Mouse (Mus musculus): ENCODE measurements around the gene Card9. TPM values are rescaled to one million over a fixed set of nuclear protein-coding genes. Genes with fewer than 3 reads are reported as not detected.
A peak's percentile ranks its signal among the peaks of the same experiment; 100 is the strongest.
"Not testable (repeated sequence)": the region's sequence is repeated elsewhere in the genome, so short reads cannot be mapped to it uniquely, and the experiment has no call there.

Card9 gene
- polyA plus RNA-seq, 1 experiment from 2014 or later, result 1.1 TPM

DNA sequence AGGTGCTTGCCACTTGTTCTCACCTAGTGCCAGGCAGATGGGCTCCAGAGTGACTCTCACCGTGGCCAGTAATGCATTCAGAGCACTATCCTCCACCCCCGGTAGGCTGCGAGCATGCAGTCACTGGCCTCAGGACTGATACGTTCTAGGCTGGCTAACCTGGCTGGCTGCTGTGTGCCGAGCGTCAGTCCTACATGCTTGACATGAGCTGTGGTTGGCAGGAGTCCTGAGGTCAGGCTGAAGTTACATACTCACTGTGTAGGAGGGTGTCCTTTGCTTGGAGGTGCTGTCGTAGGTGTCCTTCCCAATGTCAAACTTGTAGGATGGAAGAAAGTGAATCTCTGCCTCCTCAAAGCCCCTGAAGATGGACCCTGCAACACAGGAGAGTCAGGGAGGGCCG is 38.3 kb upstream of the Card9 start:
- no peak overlapping the region for H3K4me3 ChIP-seq (ENCODE audit: low read depth, low read length)
- H3K9ac ChIP-seq (ENCODE audit: low read length), result no peak overlapping the region
- no peaks in the 10 kb centered on the region for H3K4me1 ChIP-seq (replicated peaks; ENCODE audit: control insufficient read depth, insufficient read depth, low read length)
- H3K4me2 ChIP-seq (ENCODE audit: low read length), result no peak overlapping the region
- no peaks in the 10 kb centered on the region for H3K9me3 ChIP-seq (ENCODE audit: control insufficient read depth, low read length)
- H3K36me3 ChIP-seq (ENCODE audit: control insufficient read depth, insufficient read depth, low read length), result peaks cover 80% of the 10 kb centered on the region
- WGBS, result 89% methylated on average over 8 of the region's 8 CpGs
- no peak overlapping the region for H3K27ac ChIP-seq (ENCODE audit: low read depth)
- ATAC-seq (replicated peaks; ENCODE audit: low FRiP score, low TSS enrichment, low read depth) (no peak), DNase-seq (ENCODE audit: low spot score) (no peak)
- no peaks in the 10 kb centered on the region for H3K27me3 ChIP-seq (replicated peaks; ENCODE audit: control insufficient read depth, insufficient read depth, low read length)

DNA sequence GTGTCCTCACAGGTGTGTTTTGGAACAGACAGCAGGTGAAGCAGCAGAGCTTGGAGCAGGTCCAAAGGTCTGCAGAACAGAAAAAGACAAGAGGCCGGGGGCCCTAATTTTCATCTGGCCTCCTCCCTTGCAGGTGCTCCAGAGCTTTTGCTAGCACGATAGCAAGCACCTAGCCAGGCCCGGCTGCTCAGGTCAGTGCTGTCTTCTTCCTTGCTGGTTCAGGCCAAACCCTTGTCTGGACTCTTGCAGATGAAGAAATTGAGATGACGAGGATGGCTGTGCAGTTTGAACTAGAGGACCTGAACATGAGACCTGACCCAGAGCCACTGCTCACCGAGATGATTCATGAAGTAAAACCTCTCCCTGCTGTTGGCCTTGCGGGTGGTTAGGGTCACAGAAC is 30.9 kb upstream of the Card9 start:
- H3K27ac ChIP-seq (ENCODE audit: low read depth), result no peak overlapping the region
- no peak overlapping the region for H3K4me3 ChIP-seq (ENCODE audit: low read depth, low read length)
- 91% methylated on average over 6 of the region's 6 CpGs for WGBS
- H3K27me3 ChIP-seq (replicated peaks; ENCODE audit: control insufficient read depth, insufficient read depth, low read length), result no peaks in the 10 kb centered on the region
- peaks cover 71% of the 10 kb centered on the region for H3K36me3 ChIP-seq (ENCODE audit: control insufficient read depth, insufficient read depth, low read length)
- H3K9me3 ChIP-seq (ENCODE audit: control insufficient read depth, low read length), result no peaks in the 10 kb centered on the region
- DNase-seq (ENCODE audit: low spot score) (no peak), ATAC-seq (replicated peaks; ENCODE audit: low FRiP score, low TSS enrichment, low read depth) (no peak)
- no peak overlapping the region for H3K4me2 ChIP-seq (ENCODE audit: low read length)
- H3K4me1 ChIP-seq (replicated peaks; ENCODE audit: control insufficient read depth, insufficient read depth, low read length), result peaks cover 11% of the 10 kb centered on the region
- no peak overlapping the region for H3K9ac ChIP-seq (ENCODE audit: low read length)

DNA sequence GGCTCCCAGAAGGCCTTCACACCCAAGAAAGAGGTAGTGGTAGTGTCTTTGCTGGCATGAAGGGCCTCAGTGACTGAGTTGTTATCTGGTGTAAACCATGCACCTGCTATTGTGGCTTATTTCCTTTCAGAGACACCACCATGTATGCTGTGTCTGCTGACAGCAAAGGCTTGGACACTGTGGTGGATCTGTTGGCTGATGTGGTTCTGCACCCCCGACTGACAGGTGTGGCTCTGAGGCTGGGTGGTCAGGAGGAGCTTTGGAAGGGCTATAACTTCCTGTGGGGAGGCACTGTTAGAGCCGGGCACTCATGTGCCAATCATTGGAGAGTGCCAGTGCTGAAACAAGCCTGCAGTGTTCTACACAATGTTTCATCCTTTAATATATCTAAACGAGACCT is 30.2 kb upstream of the Card9 start:
- Histone ChIP-seq H3K9ac (ENCODE audit: low read length) (no peak overlapping the region), H3K4me2 (ENCODE audit: low read length) (no peak overlapping the region), H3K4me1 (replicated peaks; ENCODE audit: control insufficient read depth, insufficient read depth, low read length) (peaks cover 11% of the 10 kb centered on the region), H3K9me3 (ENCODE audit: control insufficient read depth, low read length) (no peaks in the 10 kb centered on the region), H3K27me3 (replicated peaks; ENCODE audit: control insufficient read depth, insufficient read depth, low read length) (no peaks in the 10 kb centered on the region), H3K27ac (ENCODE audit: low read depth) (no peak overlapping the region), H3K36me3 (ENCODE audit: control insufficient read depth, insufficient read depth, low read length) (peaks cover 71% of the 10 kb centered on the region), H3K4me3 (ENCODE audit: low read depth, low read length) (no peak overlapping the region)
- 83% methylated on average over 3 of the region's 3 CpGs for WGBS
- DNase-seq (ENCODE audit: low spot score) (no peak), ATAC-seq (replicated peaks; ENCODE audit: low FRiP score, low TSS enrichment, low read depth) (no peak)

DNA sequence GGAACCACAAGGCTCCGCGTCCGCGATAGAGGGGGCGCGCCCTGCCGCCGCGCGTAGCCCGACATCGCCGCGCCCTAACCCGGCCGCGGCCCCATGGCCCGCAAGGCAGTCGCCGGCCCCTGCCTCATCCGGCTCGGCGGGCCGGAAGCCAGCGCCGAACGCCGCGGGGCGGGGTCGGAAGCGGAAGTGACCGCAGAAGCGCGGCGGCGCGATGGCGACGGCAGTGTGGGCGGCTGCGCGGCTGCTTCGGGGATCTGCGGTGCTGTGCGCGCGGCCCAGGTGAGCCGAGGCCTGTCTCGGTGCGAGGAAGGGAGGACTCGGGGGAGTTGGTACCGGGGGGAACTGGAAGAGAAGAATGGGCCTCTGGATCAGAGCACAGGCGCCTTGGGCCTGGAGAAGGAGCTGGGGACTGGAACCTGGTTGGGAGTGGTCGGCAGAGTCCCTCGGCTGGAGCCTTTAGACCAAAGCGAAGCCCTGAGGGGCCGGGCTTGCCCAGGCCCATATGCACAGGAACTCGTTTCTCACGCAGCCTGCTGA is 28.5 kb upstream of the Card9 start, which contains the start of the genes Entr1 and Pmpca:
Gene Entr1 (minus strand): TSS at position 163 of the 537 bp plus-strand sequence.
Gene Pmpca (plus strand): TSS at position 186 of the 537 bp plus-strand sequence.
- DNase-seq (ENCODE audit: low spot score), result peak; percentile 88
- H3K4me3 ChIP-seq (ENCODE audit: low read depth, low read length), result peak within 1 kb of the TSS; percentile 53
- peak within 1 kb of the TSS; percentile 93 for H3K4me2 ChIP-seq (ENCODE audit: low read length)
- peaks cover 71% of the 10 kb centered on the region for H3K36me3 ChIP-seq (ENCODE audit: control insufficient read depth, insufficient read depth, low read length)
- no peaks in the 10 kb centered on the region for H3K9me3 ChIP-seq (ENCODE audit: control insufficient read depth, low read length)
- H3K27me3 ChIP-seq (replicated peaks; ENCODE audit: control insufficient read depth, insufficient read depth, low read length), result no peaks in the 10 kb centered on the region
- WGBS, result under 1% methylated on average over 57 of the region's 60 CpGs
- ATAC-seq (replicated peaks; ENCODE audit: low FRiP score, low TSS enrichment, low read depth), result peak; percentile 86
- peak within 1 kb of the TSS; percentile 82 for H3K9ac ChIP-seq (ENCODE audit: low read length)
- H3K27ac ChIP-seq (ENCODE audit: low read depth), result peak within 1 kb of the TSS; percentile 47; the same call in 1 of the 2 replicates
- H3K4me1 ChIP-seq (replicated peaks; ENCODE audit: control insufficient read depth, insufficient read depth, low read length), result peaks cover 11% of the 10 kb centered on the region

DNA sequence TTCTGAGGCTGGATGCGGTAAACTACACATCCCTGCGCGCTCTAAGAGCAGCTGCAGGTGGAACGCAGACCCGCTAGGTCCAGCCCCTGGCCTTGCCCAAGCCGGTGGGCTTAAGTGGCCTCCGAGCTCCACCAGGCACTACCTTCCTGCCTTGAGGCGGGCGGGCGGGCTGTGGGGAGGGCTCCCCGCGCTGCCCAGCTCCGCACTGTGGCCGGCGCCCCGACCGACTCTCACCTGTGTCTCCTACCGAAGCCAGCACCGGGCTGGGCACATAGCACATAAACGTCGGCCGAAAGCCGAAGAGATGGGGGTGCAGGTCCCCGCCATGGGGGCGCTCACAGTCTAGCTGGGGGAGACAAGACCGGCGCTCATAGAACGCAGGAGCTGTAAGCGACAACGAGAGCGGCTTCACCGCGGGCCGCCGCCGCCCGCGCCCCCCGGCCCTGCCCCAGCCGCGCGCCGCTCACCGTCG is 28.0 kb upstream of the Card9 start:
- DNase-seq (ENCODE audit: low spot score), result peak; percentile 78
- H3K27ac ChIP-seq (ENCODE audit: low read depth), result peak overlapping the region; percentile 47; the same call in 1 of the 2 replicates
- peak; percentile 59 for ATAC-seq (replicated peaks; ENCODE audit: low FRiP score, low TSS enrichment, low read depth)
- peaks cover 11% of the 10 kb centered on the region for H3K4me1 ChIP-seq (replicated peaks; ENCODE audit: control insufficient read depth, insufficient read depth, low read length)
- peaks cover 71% of the 10 kb centered on the region for H3K36me3 ChIP-seq (ENCODE audit: control insufficient read depth, insufficient read depth, low read length)
- WGBS, result under 1% methylated on average over 43 of the region's 45 CpGs
- peak overlapping the region; percentile 93 for H3K4me2 ChIP-seq (ENCODE audit: low read length)
- peak overlapping the region; percentile 82 for H3K9ac ChIP-seq (ENCODE audit: low read length)
- H3K4me3 ChIP-seq (ENCODE audit: low read depth, low read length), result peak overlapping the region; percentile 53
- no peaks in the 10 kb centered on the region for H3K27me3 ChIP-seq (replicated peaks; ENCODE audit: control insufficient read depth, insufficient read depth, low read length)
- H3K9me3 ChIP-seq (ENCODE audit: control insufficient read depth, low read length), result no peaks in the 10 kb centered on the region

DNA sequence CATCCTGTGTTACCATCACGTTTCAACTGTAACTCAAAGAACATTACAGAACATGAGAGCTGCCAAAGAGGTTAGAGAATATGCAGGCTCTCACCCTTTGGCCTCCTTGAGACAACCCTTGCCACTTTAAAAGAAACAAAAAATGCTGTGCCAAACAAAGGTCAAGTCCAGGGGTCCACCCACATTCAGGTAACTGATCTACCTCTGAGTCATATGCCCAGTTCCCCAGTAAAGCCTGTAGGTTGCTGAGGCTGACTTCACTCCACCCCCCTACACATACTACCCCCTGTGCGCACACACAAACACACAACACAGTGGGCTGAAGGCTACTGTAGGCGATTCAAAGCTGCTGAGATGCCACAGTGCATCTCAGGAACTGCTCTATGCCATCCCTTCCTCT is 27.0 kb upstream of the Card9 start:
- no peak for DNase-seq (ENCODE audit: low spot score)
- Histone ChIP-seq H3K4me2 (ENCODE audit: low read length) (peak overlapping the region; percentile 93), H3K9me3 (ENCODE audit: control insufficient read depth, low read length) (no peaks in the 10 kb centered on the region), H3K36me3 (ENCODE audit: control insufficient read depth, insufficient read depth, low read length) (peaks cover 71% of the 10 kb centered on the region), H3K9ac (ENCODE audit: low read length) (no peak overlapping the region), H3K4me3 (ENCODE audit: low read depth, low read length) (peak overlapping the region; percentile 53; the same call in 1 of the 2 replicates), H3K27ac (ENCODE audit: low read depth) (no peak overlapping the region), H3K27me3 (replicated peaks; ENCODE audit: control insufficient read depth, insufficient read depth, low read length) (no peaks in the 10 kb centered on the region), H3K4me1 (replicated peaks; ENCODE audit: control insufficient read depth, insufficient read depth, low read length) (peaks cover 11% of the 10 kb centered on the region)
- WGBS, result 81% methylated on average over 3 of the region's 3 CpGs
- no peak for ATAC-seq (replicated peaks; ENCODE audit: low FRiP score, low TSS enrichment, low read depth)

- not testable (repeated sequence) for H3K9me3 ChIP-seq (ENCODE audit: control insufficient read depth, low read length); ATAC-seq (replicated peaks; ENCODE audit: low FRiP score, low TSS enrichment, low read depth); DNase-seq (ENCODE audit: low spot score); H3K27ac ChIP-seq (ENCODE audit: low read depth); H3K27me3 ChIP-seq (replicated peaks; ENCODE audit: control insufficient read depth, insufficient read depth, low read length); H3K4me1 ChIP-seq (replicated peaks; ENCODE audit: control insufficient read depth, insufficient read depth, low read length)
- Histone ChIP-seq H3K4me2 (ENCODE audit: low read length) (peak overlapping the region; percentile 86), H3K9ac (ENCODE audit: low read length) (peak overlapping the region; percentile 76; the same call in 1 of the 2 replicates), H3K4me3 (ENCODE audit: low read depth, low read length) (peak overlapping the region; percentile 89), H3K36me3 (ENCODE audit: control insufficient read depth, insufficient read depth, low read length) (peaks cover 65% of the 10 kb centered on the region)
- 33% methylated on average over 6 of the region's 6 CpGs for WGBS
Observed at GRCm38 (mm10) chr2:26380871-26381270, 20.2 kb upstream of the Card9 start.

DNA sequence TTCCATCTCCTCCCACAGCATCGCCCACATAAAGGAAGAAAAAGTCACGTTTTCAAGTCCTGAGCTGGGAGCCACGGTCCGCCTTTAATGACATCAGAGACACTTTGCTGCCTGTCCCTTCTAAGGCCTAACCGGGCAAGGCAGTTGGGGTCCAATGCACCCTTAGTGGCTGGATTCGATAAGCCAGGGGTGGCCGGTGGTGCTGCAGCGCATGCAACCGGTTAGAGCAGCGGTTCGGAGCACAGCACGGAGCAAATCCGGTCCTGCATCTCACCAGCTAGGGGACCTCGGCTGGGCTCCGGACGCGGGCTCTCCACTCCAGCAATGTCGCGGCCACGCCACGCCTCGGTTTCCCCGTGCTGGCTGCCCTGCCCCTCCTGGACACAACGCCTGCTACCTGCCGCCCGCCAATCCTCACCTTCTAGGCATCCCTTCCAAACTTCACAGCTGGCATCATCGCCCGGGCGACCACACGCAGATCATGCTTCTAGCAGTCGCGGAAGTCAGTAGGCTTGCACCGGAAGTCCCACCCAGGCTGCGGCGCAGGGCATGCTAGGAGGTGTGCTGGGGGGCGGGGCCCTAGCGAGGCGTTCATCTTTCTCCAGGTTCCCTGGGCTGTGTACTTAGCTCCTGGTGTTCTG is 19.5 kb upstream of the Card9 start, which contains the start of gene Snapc4:
Gene Snapc4 (minus strand): TSS at position 523 of the 641 bp plus-strand sequence.
- DNase-seq (ENCODE audit: low spot score), result peak; percentile 88
- Histone ChIP-seq H3K36me3 (ENCODE audit: control insufficient read depth, insufficient read depth, low read length) (peaks cover 65% of the 10 kb centered on the region), H3K27ac (ENCODE audit: low read depth) (0 out of 2 replicates have a peak within 1 kb of the TSS, but pooled peaks have one; percentile 22)

More for the DNA sequence above, 19.5 kb upstream of the Card9 start, which contains the start of gene Snapc4:
- peak; percentile 95 for ATAC-seq (replicated peaks; ENCODE audit: low FRiP score, low TSS enrichment, low read depth)
- WGBS, result under 1% methylated on average over 38 of the region's 38 CpGs
- H3K9ac ChIP-seq (ENCODE audit: low read length), result peak within 1 kb of the TSS; percentile 76
- no peaks in the 10 kb centered on the region for H3K9me3 ChIP-seq (ENCODE audit: control insufficient read depth, low read length)
- H3K4me1 ChIP-seq (replicated peaks; ENCODE audit: control insufficient read depth, insufficient read depth, low read length), result peaks cover 4% of the 10 kb centered on the region; the same call in 1 of the 2 replicates
- no peaks in the 10 kb centered on the region for H3K27me3 ChIP-seq (replicated peaks; ENCODE audit: control insufficient read depth, insufficient read depth, low read length)
- peak within 1 kb of the TSS; percentile 89 for H3K4me3 ChIP-seq (ENCODE audit: low read depth, low read length)
- H3K4me2 ChIP-seq (ENCODE audit: low read length), result peak within 1 kb of the TSS; percentile 86

Data from intestine, embryonic 14.5 days (tissue).